Mouse (Mus musculus): ENCODE measurements around the gene Olfr700. TPM values are rescaled to one million over a fixed set of nuclear protein-coding genes. Genes with fewer than 3 reads are reported as not detected.
"Not testable (repeated sequence)": the region's sequence is repeated elsewhere in the genome, so short reads cannot be mapped to it uniquely, and the experiment has no call there.

The Olfr700 gene
- polyA plus RNA-seq, 1 experiment from 2014 or later = not detected

- no peak overlapping the region for H3K4me3 ChIP-seq (ENCODE audit: low read depth, low read length)
- no peak overlapping the region for H3K4me2 ChIP-seq (replicated peaks; ENCODE audit: low read depth)
- no peaks in the 10 kb centered on the region for H3K9me3 ChIP-seq (ENCODE audit: control insufficient read depth)
- no peaks in the 10 kb centered on the region for H3K27me3 ChIP-seq (replicated peaks; ENCODE audit: control insufficient read depth, insufficient read depth, low read length)
- no peak overlapping the region for H3K27ac ChIP-seq (ENCODE audit: low read depth, low read length)
- no peak overlapping the region for H3K9ac ChIP-seq (ENCODE audit: low read depth, low read length)
- peak; percentile 29 for TF ChIP-seq CTCF (IDR thresholded peaks at IDR 0.05; ENCODE audit: low read depth)
- no peaks in the 10 kb centered on the region for H3K4me1 ChIP-seq (replicated peaks; ENCODE audit: control insufficient read depth, insufficient read depth, low read length)
- H3K36me3 ChIP-seq (ENCODE audit: control insufficient read depth, insufficient read depth) = no peaks in the 10 kb centered on the region
- no peak for ATAC-seq
Measured at GRCm38 (mm10) chr7:106788330-106788729, 20.3 kb downstream of the Olfr700 start.

GRCm38 (mm10) chr7:106761008-106761407, 47.6 kb downstream of the Olfr700 start:
- not testable (repeated sequence) for H3K27me3 ChIP-seq (replicated peaks; ENCODE audit: control insufficient read depth, insufficient read depth, low read length); H3K9me3 ChIP-seq (ENCODE audit: control insufficient read depth); H3K9ac ChIP-seq (ENCODE audit: low read depth, low read length); H3K4me1 ChIP-seq (replicated peaks; ENCODE audit: control insufficient read depth, insufficient read depth, low read length); H3K36me3 ChIP-seq (ENCODE audit: control insufficient read depth, insufficient read depth); H3K27ac ChIP-seq (ENCODE audit: low read depth, low read length); ATAC-seq; H3K4me3 ChIP-seq (ENCODE audit: low read depth, low read length); H3K4me2 ChIP-seq (replicated peaks; ENCODE audit: low read depth)
- 94% methylated on average over 2 of the region's 2 CpGs for WGBS

GRCm38 (mm10) chr7:106758800-106759199, 49.8 kb downstream of the Olfr700 start:
- H3K9me3 ChIP-seq (ENCODE audit: control insufficient read depth) = no peaks in the 10 kb centered on the region
- no peak overlapping the region for H3K4me2 ChIP-seq (replicated peaks; ENCODE audit: low read depth)
- H3K9ac ChIP-seq (ENCODE audit: low read depth, low read length) = no peak overlapping the region
- no peak for ATAC-seq
- no peak overlapping the region for H3K27ac ChIP-seq (ENCODE audit: low read depth, low read length)
- H3K4me3 ChIP-seq (ENCODE audit: low read depth, low read length) = no peak overlapping the region
- H3K4me1 ChIP-seq (replicated peaks; ENCODE audit: control insufficient read depth, insufficient read depth, low read length) = no peaks in the 10 kb centered on the region
- no peak for TF ChIP-seq CTCF (IDR thresholded peaks at IDR 0.05; ENCODE audit: low read depth)
- H3K36me3 ChIP-seq (ENCODE audit: control insufficient read depth, insufficient read depth) = no peaks in the 10 kb centered on the region
- H3K27me3 ChIP-seq (replicated peaks; ENCODE audit: control insufficient read depth, insufficient read depth, low read length) = no peaks in the 10 kb centered on the region
- 91% methylated on average over 2 of the region's 2 CpGs for WGBS

Other genes with a start within 250 kb of the Olfr700 start
- gene Olfr693, start 128.2 kb downstream of the Olfr700 start, polyA plus RNA-seq (2015; fragmentation: Nextera tagmentation; extraction: Ambion mirVana) = not detected in 2 replicates
- gene Olfr694, start 117.0 kb downstream of the Olfr700 start, polyA plus RNA-seq (2015; fragmentation: Nextera tagmentation; extraction: Ambion mirVana) = not detected in 2 replicates
- not detected in 2 replicates for gene Olfr695, start 92.4 kb downstream of the Olfr700 start, polyA plus RNA-seq (2015; fragmentation: Nextera tagmentation; extraction: Ambion mirVana)
- gene Olfr697, start 66.4 kb downstream of the Olfr700 start, polyA plus RNA-seq (2015; fragmentation: Nextera tagmentation; extraction: Ambion mirVana) = not detected in 2 replicates
- gene Olfr698, start 53.4 kb downstream of the Olfr700 start, polyA plus RNA-seq (2015; fragmentation: Nextera tagmentation; extraction: Ambion mirVana) = not detected in 2 replicates
- gene Olfr699, start 15.6 kb downstream of the Olfr700 start, polyA plus RNA-seq (2015; fragmentation: Nextera tagmentation; extraction: Ambion mirVana) = not detected in 2 replicates
- gene Olfr701, start 5.3 kb upstream of the Olfr700 start, polyA plus RNA-seq (2015; fragmentation: Nextera tagmentation; extraction: Ambion mirVana) = not detected in 2 replicates
- not detected in 2 replicates for gene Olfr702, start 25.1 kb upstream of the Olfr700 start, polyA plus RNA-seq (2015; fragmentation: Nextera tagmentation; extraction: Ambion mirVana)
- gene Olfr703, start 34.5 kb upstream of the Olfr700 start, polyA plus RNA-seq (2015; fragmentation: Nextera tagmentation; extraction: Ambion mirVana) = not detected in 2 replicates
- not detected in 2 replicates for gene Olfr704, start 54.4 kb upstream of the Olfr700 start, polyA plus RNA-seq (2015; fragmentation: Nextera tagmentation; extraction: Ambion mirVana)
- not detected in 2 replicates for gene Olfr705, start 68.1 kb upstream of the Olfr700 start, polyA plus RNA-seq (2015; fragmentation: Nextera tagmentation; extraction: Ambion mirVana)
- not detected in 2 replicates for gene Olfr706, start 79.3 kb upstream of the Olfr700 start, polyA plus RNA-seq (2015; fragmentation: Nextera tagmentation; extraction: Ambion mirVana)
- gene Olfr707, start 92.4 kb upstream of the Olfr700 start, polyA plus RNA-seq (2015; fragmentation: Nextera tagmentation; extraction: Ambion mirVana) = not detected in 2 replicates
- not detected in 2 replicates for gene Olfr1532-ps1, start 99.2 kb upstream of the Olfr700 start, polyA plus RNA-seq (2015; fragmentation: Nextera tagmentation; extraction: Ambion mirVana)
- not detected in 2 replicates for gene Olfr709-ps1, start 123.4 kb upstream of the Olfr700 start, polyA plus RNA-seq (2015; fragmentation: Nextera tagmentation; extraction: Ambion mirVana)
- gene Olfr710, start 139.5 kb upstream of the Olfr700 start, polyA plus RNA-seq (2015; fragmentation: Nextera tagmentation; extraction: Ambion mirVana) = not detected in 2 replicates
- gene Olfr6, start 155.1 kb upstream of the Olfr700 start, polyA plus RNA-seq (2015; fragmentation: Nextera tagmentation; extraction: Ambion mirVana) = not detected in 2 replicates
- not detected in 2 replicates for gene Olfr711, start 166.6 kb upstream of the Olfr700 start, polyA plus RNA-seq (2015; fragmentation: Nextera tagmentation; extraction: Ambion mirVana)
- not detected in 2 replicates for gene Olfr2, start 197.2 kb upstream of the Olfr700 start, polyA plus RNA-seq (2015; fragmentation: Nextera tagmentation; extraction: Ambion mirVana)
- not detected in 2 replicates for gene Olfr713, start 222.3 kb upstream of the Olfr700 start, polyA plus RNA-seq (2015; fragmentation: Nextera tagmentation; extraction: Ambion mirVana)

Data from intestine, postnatal 0 days (tissue).